Mouse (Mus musculus) small intestine, adult 2 months (tissue): ENCODE data around the gene Rgl2.

ENCODE experiments used
- CTCF ChIP-seq: fragments of 200-500 bp; IDR thresholded peaks from 2 replicates; pipeline ENCODE4 v1.5.1; 2012; ENCODE audit warnings: low read depth, mild to moderate bottlenecking, control low read depth, inconsistent platforms, low read length, moderate library complexity, mixed read lengths; ENCODE audit not compliant: insufficient replicate concordance, insufficient read length; ENCODE audit errors: extremely low read depth
- POLR2A ChIP-seq: fragments of 200-500 bp; IDR thresholded peaks from 2 replicates; pipeline ENCODE4 v1.6.1; 2012; ENCODE audit warnings: low read depth, mild to moderate bottlenecking, control low read depth, inconsistent platforms, low read length, moderate library complexity

DNA sequence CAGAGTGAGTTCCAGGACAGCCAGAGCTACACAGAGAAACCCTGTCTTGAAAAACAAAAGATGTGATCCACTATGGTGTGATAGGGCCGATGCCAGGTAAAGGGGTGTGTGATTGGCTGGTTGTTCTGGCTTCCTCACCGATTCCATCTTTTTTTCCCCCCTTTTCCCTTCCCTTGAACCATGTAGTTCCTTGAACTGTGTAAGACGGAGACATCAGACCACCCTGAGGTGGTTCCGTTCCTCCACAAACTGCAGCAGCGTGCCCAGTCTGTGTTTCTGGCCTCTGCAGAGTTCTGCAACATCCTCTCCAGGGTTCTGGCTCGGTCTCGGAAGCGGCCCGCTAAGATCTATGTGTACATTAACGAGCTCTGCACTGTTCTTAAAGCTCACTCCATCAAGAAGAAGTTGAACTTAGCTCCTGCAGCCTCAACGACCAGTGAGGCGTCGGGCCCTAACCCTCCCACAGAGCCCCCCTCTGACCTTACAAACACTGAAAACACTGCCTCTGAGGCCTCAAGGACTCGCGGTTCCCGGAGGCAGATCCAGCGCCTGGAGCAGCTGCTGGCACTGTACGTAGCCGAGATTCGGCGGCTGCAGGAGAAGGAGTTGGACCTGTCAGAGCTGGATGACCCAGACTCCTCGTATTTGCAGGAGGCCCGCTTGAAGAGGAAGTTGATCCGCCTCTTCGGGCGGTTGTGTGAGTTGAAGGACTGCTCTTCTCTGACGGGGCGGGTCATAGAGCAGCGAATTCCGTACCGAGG is 18.1 kb upstream of the Rgl2 start:
- TF ChIP-seq CTCF (peak; percentile 14; the same call in 1 of the 2 replicates), POLR2A (no peak)
